Mouse (Mus musculus) layer of hippocampus, postnatal 36 days (tissue): Measurements from ENCODE around the gene Acap1. TPM values are rescaled to one million over a fixed set of nuclear protein-coding genes. Genes with fewer than 3 reads are reported as not detected.

Experiments used
- DNase-seq, 2 experiments: peaks; one replicate each; pipeline ENCODE4 v3.0.0; 2022
- total RNA-seq, 2 experiments: library from RNA; stranded (reverse); gene quantifications; 2 replicates each; pipeline ENCODE4 v1.2.3; 2021

Acap1 gene
- total RNA-seq, 2 experiments from 2014 or later = not detected

- no peak for DNase-seq
Measured at GRCm38 (mm10) chr11:69902972-69903371, 7.6 kb upstream of the Acap1 start.

- peak in 1 of 2 experiments; percentile 30 for DNase-seq
Measured at GRCm38 (mm10) chr11:69901993-69902392, 6.7 kb upstream of the Acap1 start.

GRCm38 (mm10) chr11:69901406-69901846 lies 6.1 kb upstream of the Acap1 start:
- DNase-seq = peak; percentile 97

- peak; percentile 84 to 86 for DNase-seq
Measured at GRCm38 (mm10) chr11:69900471-69901405, 5.4 kb upstream of the Acap1 start, which contains the start of the genes 2810408A11Rik and Neurl4. 2810408A11Rik (minus strand) TSS chr11:69900987. Neurl4 (plus strand) TSS chr11:69901072.

- DNase-seq = no peak
Measured at GRCm38 (mm10) chr11:69899870-69900269, 4.5 kb upstream of the Acap1 start.

GRCm38 (mm10) chr11:69894671-69895070 lies 668 bp downstream of the Acap1 start:
- DNase-seq = no peak

- peak in 1 of 2 experiments; percentile 36 for DNase-seq
Measured at GRCm38 (mm10) chr11:69891482-69891881, 3.9 kb downstream of the Acap1 start.

- DNase-seq = no peak
Measured at GRCm38 (mm10) chr11:69886907-69887635, 8.3 kb downstream of the Acap1 start.

- no peak for DNase-seq
Measured at GRCm38 (mm10) chr11:69884663-69885062, 10.7 kb downstream of the Acap1 start.

- DNase-seq = no peak
Measured at GRCm38 (mm10) chr11:69884240-69884639, 11.1 kb downstream of the Acap1 start.

- no peak for DNase-seq
Measured at GRCm38 (mm10) chr11:69883527-69884151, 11.7 kb downstream of the Acap1 start.

- DNase-seq = no peak
Measured at GRCm38 (mm10) chr11:69883066-69883465, 12.3 kb downstream of the Acap1 start.

- DNase-seq = no peak
Measured at GRCm38 (mm10) chr11:69881787-69882670, 13.3 kb downstream of the Acap1 start.

- peak; percentile 71 to 78 for DNase-seq
Measured at GRCm38 (mm10) chr11:69880853-69881603, 14.3 kb downstream of the Acap1 start, which contains the start of gene Kctd11. Kctd11 (minus strand) TSS chr11:69881406.

GRCm38 (mm10) chr11:69880506-69880852 lies 14.9 kb downstream of the Acap1 start:
- peak; percentile 28 to 31 for DNase-seq

GRCm38 (mm10) chr11:69879711-69880110 lies 15.6 kb downstream of the Acap1 start:
- DNase-seq = no peak

- DNase-seq = no peak
Measured at GRCm38 (mm10) chr11:69878952-69879351, 16.4 kb downstream of the Acap1 start.

- no peak for DNase-seq
Measured at GRCm38 (mm10) chr11:69878399-69878798, 16.9 kb downstream of the Acap1 start.

GRCm38 (mm10) chr11:69877878-69878277 lies 17.5 kb downstream of the Acap1 start, which contains the start of gene Tmem95:
Tmem95 (minus strand) TSS chr11:69878018.
- DNase-seq = no peak

- peak; percentile 72 to 78 for DNase-seq
Measured at GRCm38 (mm10) chr11:69876867-69877266, 18.5 kb downstream of the Acap1 start.

GRCm38 (mm10) chr11:69876186-69876585 lies 19.2 kb downstream of the Acap1 start:
- peak; percentile 34 to 36 for DNase-seq
